Mouse (Mus musculus) hindbrain, embryonic 12.5 days (tissue): ENCODE results near the gene Rgs3. TPM values are rescaled to one million over a fixed set of nuclear protein-coding genes. Genes with fewer than 3 reads are reported as not detected.

Experiments
- ATAC-seq: fragments of 200-750 bp; cut with Nextera tagmentation; 2 replicates; pipeline ENCODE4 v1.8.0; 2017; ENCODE audit warnings: moderate TSS enrichment; ENCODE audit not compliant: low FRiP score
- H3K27ac ChIP-seq: fragments of 300-500 bp; sonication (generic); 2 replicates; pipeline ENCODE4 v1.5.1; 2016; ENCODE audit warnings: mild to moderate bottlenecking
- H3K27me3 ChIP-seq: fragments of 300-500 bp; sonication (generic); 2 replicates; pipeline ENCODE4 v1.6.1; 2016; ENCODE audit warnings: mild to moderate bottlenecking
- H3K36me3 ChIP-seq: fragments of 300-500 bp; sonication (generic); 2 replicates; pipeline ENCODE4 v1.6.1; 2016; ENCODE audit warnings: mild to moderate bottlenecking
- H3K4me1 ChIP-seq: fragments of 300-500 bp; sonication (generic); 2 replicates; pipeline ENCODE4 v1.6.1; 2016
- H3K4me2 ChIP-seq: fragments of 300-500 bp; sonication (generic); replicated peaks from 2 replicates; pipeline ENCODE4 v1.6.1; 2016; ENCODE audit warnings: mild to moderate bottlenecking
- H3K4me3 ChIP-seq: fragments of 300-500 bp; sonication (generic); 2 replicates; pipeline ENCODE4 v1.5.1; 2016; ENCODE audit warnings: mild to moderate bottlenecking
- H3K9ac ChIP-seq: fragments of 300-500 bp; sonication (generic); 2 replicates; pipeline ENCODE4 v1.6.1; 2016; ENCODE audit warnings: mild to moderate bottlenecking, moderate library complexity
- H3K9me3 ChIP-seq: fragments of 300-500 bp; sonication (generic); replicated peaks from 2 replicates; pipeline ENCODE4 v1.6.1; 2016; ENCODE audit warnings: mild to moderate bottlenecking
- WGBS: fragments of 180-500 bp; shearing (Covaris S2); methylation state at CpG from one replicate; pipeline ENCODE4 v1.1.7; 2016; 5-methylcytosine and 5-hydroxymethylcytosine counted together
- polyA plus RNA-seq: library from polyadenylated mRNA; unstranded; fragments of >200 nt; fragmentation: Nextera tagmentation; extraction: Ambion mirVana; gene quantifications from 2 replicates; pipeline ENCODE4 v1.2.1, GENCODE M21; 2016

The Rgs3 gene
- polyA plus RNA-seq, 1 experiment from 2014 or later, result 71.6 TPM

DNA sequence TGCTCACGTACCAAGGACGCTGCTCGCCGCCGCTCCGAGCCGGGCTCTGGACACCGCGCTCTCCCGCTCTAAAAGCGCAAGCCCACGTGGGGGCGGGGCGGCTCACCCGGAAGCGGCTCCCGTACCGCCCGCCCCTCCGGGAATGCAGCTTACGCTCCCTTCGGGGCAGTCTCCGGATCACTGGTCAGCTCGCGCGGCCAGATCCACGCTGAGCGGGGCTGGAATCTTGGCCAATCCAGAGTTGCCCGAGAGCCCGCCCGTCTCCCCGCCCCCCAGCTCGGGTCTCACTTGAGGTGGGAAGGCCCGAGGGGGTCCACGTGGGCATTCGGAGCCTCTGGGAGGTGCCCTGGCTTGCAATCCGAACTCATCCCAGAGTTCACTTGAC is 39.8 kb upstream of the Rgs3 start, which contains the start of gene Alad:
Alad (minus strand) TSS at position 70 of the 385 bp plus-strand sequence.
- WGBS, result under 1% methylated on average over 37 of the region's 37 CpGs
- H3K9me3 ChIP-seq, result no peaks in the 10 kb centered on the region

DNA sequence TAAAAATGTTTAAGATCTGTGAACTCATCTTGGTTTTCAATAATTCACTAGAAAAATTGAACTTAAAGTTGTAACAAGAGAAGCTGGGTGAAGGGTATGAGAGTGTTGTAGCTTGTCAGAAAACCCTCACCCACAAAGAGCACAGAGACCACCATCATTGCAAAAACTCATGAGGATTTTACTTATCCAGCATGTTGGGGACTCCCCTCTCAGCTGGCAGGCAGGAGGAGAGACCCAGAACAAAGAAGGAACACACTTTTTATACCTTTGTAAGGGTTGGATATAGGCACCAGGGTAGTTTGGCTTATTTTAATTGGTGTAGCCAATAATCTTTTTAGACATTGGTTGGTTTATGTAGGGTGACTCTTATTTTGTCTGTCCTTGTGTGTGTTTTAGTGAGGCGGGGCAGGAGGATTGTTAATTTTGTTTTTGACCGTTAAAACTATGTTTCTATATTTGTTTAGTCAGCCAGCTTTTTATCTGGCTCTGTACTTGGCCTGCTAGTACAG is 38.7 kb upstream of the Rgs3 start:
- no peak for ATAC-seq

More for the DNA sequence above, 39.8 kb upstream of the Rgs3 start, which contains the start of gene Alad:
- H3K4me2 ChIP-seq, result peak within 1 kb of the TSS; percentile 72
- no peaks in the 10 kb centered on the region for H3K27me3 ChIP-seq
- H3K27ac ChIP-seq, result peak within 1 kb of the TSS; percentile 83
- H3K4me1 ChIP-seq, result peaks cover 33% of the 10 kb centered on the region
- H3K36me3 ChIP-seq, result peaks cover 8% of the 10 kb centered on the region
- ATAC-seq, result peak; percentile 84
- H3K9ac ChIP-seq, result peak within 1 kb of the TSS; percentile 74
- H3K4me3 ChIP-seq, result peak within 1 kb of the TSS; percentile 75

DNA sequence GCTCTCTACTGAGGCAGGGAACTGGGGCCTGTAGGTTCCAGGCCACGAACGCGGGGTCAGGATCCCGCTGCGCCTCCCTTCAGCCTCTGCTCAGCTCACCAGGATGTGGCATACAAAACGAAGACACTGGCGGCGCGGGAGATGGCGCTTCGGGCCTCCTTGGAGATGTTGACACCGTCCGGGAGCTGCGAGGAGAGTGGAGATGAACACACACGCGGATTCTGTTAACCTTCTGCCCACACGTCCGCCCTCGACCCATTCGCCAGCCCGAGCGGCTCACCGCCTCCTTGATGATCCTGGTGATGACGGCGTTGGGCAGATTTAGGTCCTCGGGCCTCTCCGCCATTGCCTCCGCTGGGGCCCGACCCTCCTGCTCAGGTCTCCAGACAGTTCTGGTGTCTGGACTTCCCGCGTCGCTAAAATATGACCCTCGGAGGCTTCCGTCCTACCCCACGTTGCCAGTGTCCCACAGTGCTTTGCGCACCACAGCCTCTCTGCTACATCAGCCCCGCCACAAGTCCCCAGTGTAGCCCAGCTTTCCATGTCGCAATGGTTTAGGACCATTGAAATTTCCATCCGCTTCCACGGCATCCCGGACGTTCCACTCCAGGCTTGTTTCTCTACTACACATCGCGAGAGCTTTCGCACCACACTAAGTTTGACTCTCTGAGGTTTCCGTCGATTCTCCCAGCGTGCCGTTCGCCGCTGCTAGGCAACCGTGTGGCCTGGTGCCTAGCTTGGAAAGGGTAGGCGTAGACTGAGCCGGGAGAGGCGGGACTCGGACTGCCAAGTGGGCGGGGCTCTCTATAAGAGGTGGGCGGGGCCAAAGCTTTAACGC is 34.8 kb upstream of the Rgs3 start, which contains the start of the genes Pole3 and 4933430I17Rik:
Pole3 (minus strand) TSS at position 418 of the 838 bp plus-strand sequence.
4933430I17Rik (plus strand) TSS at position 719 of the 838 bp plus-strand sequence.
- H3K27me3 ChIP-seq, result 0 out of 2 replicates have a peak, but pooled peaks cover 3% of the 10 kb centered on the region
- H3K4me1 ChIP-seq, result peaks cover 13% of the 10 kb centered on the region
- peak within 1 kb of the TSS; percentile 77 for H3K9ac ChIP-seq
- peak within 1 kb of the TSS; percentile 90 for H3K4me2 ChIP-seq
- no peaks in the 10 kb centered on the region for H3K9me3 ChIP-seq
- H3K4me3 ChIP-seq, result peak within 1 kb of the TSS; percentile 69
- WGBS, result under 1% methylated on average over 59 of the region's 59 CpGs
- peak; percentile 99 for ATAC-seq
- peaks cover 8% of the 10 kb centered on the region for H3K36me3 ChIP-seq
- H3K27ac ChIP-seq, result peak within 1 kb of the TSS; percentile 96

More for the DNA sequence above, 38.7 kb upstream of the Rgs3 start:
- H3K27ac ChIP-seq, result no peak overlapping the region
- no peak overlapping the region for H3K4me3 ChIP-seq
- 96% methylated on average over 2 of the region's 2 CpGs for WGBS
- H3K9me3 ChIP-seq, result no peaks in the 10 kb centered on the region
- peaks cover 30% of the 10 kb centered on the region for H3K4me1 ChIP-seq
- peaks cover 8% of the 10 kb centered on the region for H3K36me3 ChIP-seq
- no peaks in the 10 kb centered on the region for H3K27me3 ChIP-seq
- H3K4me2 ChIP-seq, result no peak overlapping the region
- H3K9ac ChIP-seq, result no peak overlapping the region

DNA sequence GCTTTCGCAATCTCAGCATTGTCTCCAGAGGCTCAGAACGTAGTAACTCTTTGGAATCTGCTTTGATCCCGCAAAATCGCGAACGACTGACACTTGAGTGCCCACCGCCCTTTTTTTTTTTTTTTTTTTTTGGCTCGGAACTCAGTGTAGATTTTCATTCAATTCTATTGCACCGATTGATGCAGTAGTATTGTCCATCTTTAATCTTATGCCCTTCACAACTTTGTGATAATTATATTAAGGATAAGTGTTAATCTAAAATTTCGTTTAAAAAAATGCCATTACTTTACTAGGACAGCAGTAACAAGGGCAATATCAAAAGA is 34.2 kb upstream of the Rgs3 start:
- Histone ChIP-seq H3K9ac (no peak overlapping the region; the same call in 1 of the 2 replicates), H3K4me3 (peak overlapping the region; percentile 69), H3K4me2 (peak overlapping the region; percentile 90), H3K27me3 (0 out of 2 replicates have a peak, but pooled peaks cover 3% of the 10 kb centered on the region), H3K9me3 (no peaks in the 10 kb centered on the region), H3K36me3 (peaks cover 8% of the 10 kb centered on the region), H3K4me1 (peaks cover 12% of the 10 kb centered on the region), H3K27ac (no peak overlapping the region)
- WGBS, result 2% methylated on average over 10 of the region's 10 CpGs
- no peak for ATAC-seq

DNA sequence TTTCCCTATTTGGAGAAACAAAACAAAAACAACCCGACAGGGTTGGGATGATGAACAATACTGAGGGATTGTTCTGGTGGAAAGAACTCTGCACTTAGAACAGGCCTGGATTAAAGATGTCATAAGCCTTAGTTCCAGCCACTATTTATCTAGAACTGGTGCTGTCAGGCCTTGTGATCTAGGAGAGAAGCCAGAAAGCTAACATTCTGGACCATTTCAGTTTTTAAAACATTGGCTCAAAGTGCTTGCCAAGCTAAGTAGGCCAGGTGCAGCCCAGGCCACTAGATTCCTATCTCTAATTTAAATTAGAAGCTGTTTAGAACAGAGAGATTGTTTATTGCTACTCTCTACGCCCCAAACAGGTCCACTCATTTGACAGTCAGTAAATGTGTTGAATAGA is 33.4 kb upstream of the Rgs3 start:
- 0 out of 2 replicates have a peak, but pooled peaks cover 3% of the 10 kb centered on the region for H3K27me3 ChIP-seq
- 71% methylated on average over 2 of the region's 2 CpGs for WGBS
- ATAC-seq, result no peak
- no peak overlapping the region for H3K27ac ChIP-seq
- H3K4me2 ChIP-seq, result no peak overlapping the region
- H3K4me3 ChIP-seq, result no peak overlapping the region
- no peak overlapping the region for H3K9ac ChIP-seq
- peaks cover 8% of the 10 kb centered on the region for H3K36me3 ChIP-seq
- H3K4me1 ChIP-seq, result peaks cover 10% of the 10 kb centered on the region
- no peaks in the 10 kb centered on the region for H3K9me3 ChIP-seq

DNA sequence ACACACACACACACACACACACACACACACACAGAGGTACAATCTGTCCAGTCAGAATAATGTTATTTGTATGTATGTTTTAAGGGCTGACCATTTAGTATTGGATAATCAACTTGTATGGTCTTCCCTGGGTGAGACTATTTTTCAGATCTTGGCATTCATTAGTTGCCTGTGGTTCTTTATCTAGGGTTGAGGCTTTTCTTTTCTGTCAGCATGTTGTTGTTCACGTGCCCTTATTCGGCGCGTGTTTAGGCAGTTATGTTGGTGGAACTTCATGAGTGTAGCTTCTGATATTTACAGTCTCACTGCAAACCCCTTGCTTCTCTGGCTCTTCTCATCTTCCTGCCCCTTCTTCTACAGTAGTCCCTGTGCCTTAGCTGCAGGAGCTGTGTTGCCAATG is 32.0 kb upstream of the Rgs3 start:
- Histone ChIP-seq H3K27ac (no peak overlapping the region), H3K4me3 (no peak overlapping the region), H3K36me3 (peaks cover 3% of the 10 kb centered on the region; the same call in 1 of the 2 replicates), H3K4me2 (no peak overlapping the region), H3K9me3 (no peaks in the 10 kb centered on the region), H3K27me3 (0 out of 2 replicates have a peak, but pooled peaks cover 3% of the 10 kb centered on the region), H3K4me1 (peaks cover 10% of the 10 kb centered on the region), H3K9ac (no peak overlapping the region)
- ATAC-seq, result no peak
- 81% methylated on average over 4 of the region's 4 CpGs for WGBS

DNA sequence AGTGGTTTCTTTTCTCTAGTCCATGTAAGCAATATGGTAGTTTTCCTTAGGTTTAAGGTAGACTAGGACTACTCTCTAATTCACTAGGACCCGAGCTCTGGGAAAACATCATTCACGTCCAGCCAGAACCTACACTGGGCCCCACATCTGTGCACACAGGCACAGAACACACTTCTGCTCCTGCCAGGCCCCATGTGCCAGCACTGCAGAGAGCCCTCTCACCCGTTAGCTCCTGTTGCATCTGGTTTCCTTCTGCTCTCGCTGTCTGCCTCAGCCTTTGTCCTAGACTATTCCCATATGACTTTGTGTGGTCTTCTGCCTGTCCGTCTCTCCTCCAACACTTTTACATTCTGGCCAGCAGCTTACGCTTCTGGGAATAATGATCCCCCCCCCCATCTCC is 25.9 kb upstream of the Rgs3 start:
- ATAC-seq, result no peak
- H3K9ac ChIP-seq, result no peak overlapping the region
- no peak overlapping the region for H3K4me3 ChIP-seq
- no peaks in the 10 kb centered on the region for H3K4me1 ChIP-seq
- no peaks in the 10 kb centered on the region for H3K27me3 ChIP-seq
- H3K36me3 ChIP-seq, result no peaks in the 10 kb centered on the region
- H3K27ac ChIP-seq, result no peak overlapping the region
- H3K4me2 ChIP-seq, result no peak overlapping the region
- H3K9me3 ChIP-seq, result no peaks in the 10 kb centered on the region
- WGBS, result 68% methylated on average over 6 of the region's 6 CpGs

DNA sequence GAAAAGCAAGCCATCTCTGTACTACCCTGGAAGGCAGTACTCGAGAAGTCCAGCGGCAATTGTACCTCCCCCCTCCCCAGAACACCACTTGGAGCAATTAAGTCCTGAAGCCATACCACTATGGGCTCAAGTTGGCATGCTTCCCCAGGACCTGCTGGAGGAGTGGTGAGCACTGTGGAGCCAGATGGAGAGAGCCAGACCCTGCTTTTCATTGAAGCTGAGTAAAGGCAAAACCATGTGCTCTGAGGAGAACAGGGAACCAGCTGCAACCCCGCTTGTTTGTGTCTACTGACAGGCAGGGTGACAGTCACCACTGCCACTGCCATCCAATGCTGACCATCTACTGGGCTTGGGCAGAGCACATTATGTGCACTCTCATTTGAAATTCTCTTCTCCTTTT is 17.8 kb upstream of the Rgs3 start:
- 83% methylated on average over 3 of the region's 3 CpGs for WGBS
- Histone ChIP-seq H3K9ac (no peak overlapping the region), H3K36me3 (no peaks in the 10 kb centered on the region), H3K4me1 (no peaks in the 10 kb centered on the region), H3K4me2 (no peak overlapping the region), H3K27me3 (no peaks in the 10 kb centered on the region), H3K9me3 (no peaks in the 10 kb centered on the region), H3K27ac (no peak overlapping the region), H3K4me3 (no peak overlapping the region)
- ATAC-seq, result no peak

DNA sequence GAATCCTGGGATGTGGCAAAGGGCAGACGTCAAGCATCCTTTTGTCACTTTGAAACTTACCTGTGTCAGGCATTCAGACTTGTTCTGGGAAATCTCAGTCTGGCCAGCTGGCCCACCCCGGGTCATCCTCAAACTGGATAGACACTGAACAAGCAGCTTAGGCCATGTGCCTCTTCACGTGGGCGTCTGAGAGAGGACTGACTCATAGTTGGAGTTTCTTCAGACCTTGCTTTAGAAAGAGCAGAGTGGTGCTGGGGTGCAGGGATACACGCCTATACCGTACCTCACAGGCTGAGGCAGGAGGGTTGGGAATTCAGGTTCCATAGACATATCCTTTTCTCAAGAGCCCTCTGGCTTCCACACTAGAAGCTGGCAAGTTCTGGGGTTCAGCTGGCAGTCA is 15.9 kb upstream of the Rgs3 start:
- Histone ChIP-seq H3K9ac (no peak overlapping the region), H3K4me1 (no peaks in the 10 kb centered on the region), H3K4me2 (no peak overlapping the region), H3K9me3 (no peaks in the 10 kb centered on the region), H3K27ac (no peak overlapping the region), H3K27me3 (no peaks in the 10 kb centered on the region), H3K36me3 (no peaks in the 10 kb centered on the region), H3K4me3 (no peak overlapping the region)
- ATAC-seq, result no peak
- WGBS, result 89% methylated on average over 6 of the region's 6 CpGs

DNA sequence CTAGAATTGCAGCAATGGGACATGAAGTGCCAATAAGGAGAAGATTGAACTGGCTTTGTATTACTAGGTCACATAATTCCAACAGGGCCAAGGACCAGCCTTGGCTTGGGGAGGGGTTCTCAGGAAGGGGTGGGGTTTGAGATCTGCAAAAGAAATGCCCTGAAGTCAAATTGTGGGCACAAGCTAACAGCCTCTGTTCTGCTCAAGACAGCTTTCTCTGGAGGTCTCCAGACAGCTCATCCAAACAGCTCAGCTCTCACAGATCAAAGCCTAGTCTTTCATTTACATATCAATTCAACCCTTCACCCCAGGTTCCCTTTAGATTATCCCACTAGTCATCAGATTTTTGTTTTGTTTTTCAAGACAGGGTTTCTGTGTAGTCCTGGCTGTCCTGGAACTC is 14.8 kb upstream of the Rgs3 start:
- Histone ChIP-seq H3K4me2 (no peak overlapping the region), H3K27me3 (no peaks in the 10 kb centered on the region), H3K27ac (no peak overlapping the region), H3K4me1 (no peaks in the 10 kb centered on the region), H3K9me3 (no peaks in the 10 kb centered on the region), H3K9ac (no peak overlapping the region), H3K4me3 (no peak overlapping the region), H3K36me3 (no peaks in the 10 kb centered on the region)
- ATAC-seq, result no peak

DNA sequence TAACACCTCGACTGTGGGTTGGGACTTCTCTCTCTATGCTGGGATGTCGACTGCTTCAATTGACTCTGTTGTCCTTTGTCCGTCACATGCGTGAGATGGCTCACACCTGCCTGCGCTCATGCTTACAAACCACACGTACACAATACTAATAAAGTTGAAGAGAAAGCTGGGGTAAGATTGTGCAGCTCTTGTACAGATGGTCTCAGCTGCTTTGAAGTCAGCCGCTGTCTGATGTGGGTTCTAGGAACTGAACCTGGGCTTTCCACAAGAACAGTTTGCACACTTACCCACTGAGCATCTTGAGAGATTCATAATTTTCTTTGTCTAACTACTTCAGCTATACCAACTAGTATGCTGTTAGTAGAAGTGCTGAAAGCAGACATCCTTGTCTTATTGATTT is 7.7 kb upstream of the Rgs3 start:
- H3K4me3 ChIP-seq, result no peak overlapping the region
- 85% methylated on average over 7 of the region's 7 CpGs for WGBS
- H3K27me3 ChIP-seq, result no peaks in the 10 kb centered on the region
- no peak overlapping the region for H3K4me2 ChIP-seq
- H3K36me3 ChIP-seq, result no peaks in the 10 kb centered on the region
- H3K27ac ChIP-seq, result no peak overlapping the region
- H3K9ac ChIP-seq, result no peak overlapping the region
- ATAC-seq, result no peak
- no peaks in the 10 kb centered on the region for H3K9me3 ChIP-seq
- H3K4me1 ChIP-seq, result no peaks in the 10 kb centered on the region

DNA sequence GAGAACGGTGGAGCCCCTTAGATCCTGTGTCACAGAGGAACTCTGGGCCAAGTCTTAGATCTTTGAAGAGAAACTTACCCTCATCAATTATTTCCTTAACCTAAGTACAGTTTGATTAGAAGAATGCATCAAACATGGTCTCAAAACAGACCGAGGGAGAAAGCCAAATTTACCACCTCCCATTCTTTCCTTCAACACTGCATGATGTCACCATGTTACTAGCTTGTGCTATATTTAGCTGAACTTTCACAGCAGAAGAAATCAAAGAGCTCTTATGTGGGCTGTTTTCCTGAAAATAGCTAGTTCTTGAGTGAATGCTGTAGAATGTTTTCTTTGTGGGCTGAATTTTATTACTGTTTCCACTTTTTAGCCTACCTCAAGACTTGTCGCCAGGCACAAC is 2.2 kb upstream of the Rgs3 start:
- Histone ChIP-seq H3K4me3 (no peak overlapping the region), H3K9me3 (no peaks in the 10 kb centered on the region), H3K27ac (no peak overlapping the region), H3K4me1 (peaks cover 6% of the 10 kb centered on the region; the same call in 1 of the 2 replicates), H3K27me3 (no peaks in the 10 kb centered on the region), H3K36me3 (no peaks in the 10 kb centered on the region), H3K4me2 (no peak overlapping the region), H3K9ac (no peak overlapping the region)
- no peak for ATAC-seq
- 75% methylated on average over 3 of the region's 3 CpGs for WGBS
